Mouse (Mus musculus): ENCODE results near the gene Nab2. TPM values are rescaled to one million over a fixed set of nuclear protein-coding genes. Genes with fewer than 3 reads are reported as not detected.

Nab2 gene
- polyA plus RNA-seq, 1 experiment = not detected

DNA sequence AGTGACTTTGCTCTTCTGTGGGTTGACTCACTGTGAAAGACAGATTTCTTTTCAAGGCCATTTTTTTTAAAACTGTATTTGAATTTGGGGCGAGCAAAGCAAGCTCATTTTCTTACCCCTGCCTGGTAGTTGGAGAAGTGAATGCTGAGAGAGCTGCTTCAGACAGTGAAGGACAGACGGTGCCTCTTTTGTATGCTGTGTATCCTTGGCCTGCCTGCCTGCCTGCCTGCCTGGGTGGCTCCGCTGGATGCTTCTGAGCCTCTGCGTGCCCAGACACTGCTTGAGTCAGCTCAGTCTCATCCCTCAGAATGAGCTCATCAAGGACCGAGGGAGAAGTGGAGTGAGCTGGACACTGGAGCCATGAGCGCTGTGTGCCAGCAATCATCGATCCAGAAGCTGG lies 30.6 kb upstream of the Nab2 start:
- Histone ChIP-seq H3K27ac (ENCODE audit: insufficient read depth, low read depth, low read length) (no peak overlapping the region), H3K4me1 (ENCODE audit: control insufficient read depth, insufficient read depth, low read length) (no peaks in the 10 kb centered on the region), H3K4me3 (ENCODE audit: insufficient read depth, low read depth, low read length) (no peak overlapping the region)
- no peak for TF ChIP-seq CTCF (IDR thresholded peaks at IDR 0.05; ENCODE audit: insufficient read depth, low read depth, low read length)
- TF ChIP-seq POLR2A (IDR thresholded peaks at IDR 0.05; ENCODE audit: insufficient read depth, low read depth, low read length) = no peak
- 93% methylated on average over 7 of the region's 7 CpGs for WGBS

DNA sequence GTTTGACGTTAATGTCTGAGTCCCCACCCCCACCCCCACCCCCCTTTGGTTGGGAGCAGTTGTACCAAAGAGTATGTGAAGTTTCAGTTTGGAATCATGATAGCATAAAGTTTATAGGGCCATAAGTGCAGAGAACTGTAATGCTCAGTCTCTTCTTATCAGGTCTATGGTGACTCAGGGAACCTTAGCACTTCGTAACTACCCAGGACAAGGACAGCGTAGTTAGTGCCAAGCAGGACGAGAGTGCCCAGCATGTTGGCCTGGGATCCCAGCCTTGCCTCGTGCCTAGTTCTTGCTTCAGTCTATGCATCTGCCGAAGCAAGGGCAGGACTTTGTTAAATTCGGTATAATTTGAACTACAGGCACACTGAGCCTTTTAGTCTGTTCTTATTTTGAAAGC lies 27.4 kb upstream of the Nab2 start:
- no peak overlapping the region for H3K27ac ChIP-seq (ENCODE audit: insufficient read depth, low read depth, low read length)
- no peak for TF ChIP-seq CTCF (IDR thresholded peaks at IDR 0.05; ENCODE audit: insufficient read depth, low read depth, low read length)
- TF ChIP-seq POLR2A (IDR thresholded peaks at IDR 0.05; ENCODE audit: insufficient read depth, low read depth, low read length) = no peak
- no peaks in the 10 kb centered on the region for H3K4me1 ChIP-seq (ENCODE audit: control insufficient read depth, insufficient read depth, low read length)
- 93% methylated on average over 7 of the region's 7 CpGs for WGBS
- H3K4me3 ChIP-seq (ENCODE audit: insufficient read depth, low read depth, low read length) = no peak overlapping the region

DNA sequence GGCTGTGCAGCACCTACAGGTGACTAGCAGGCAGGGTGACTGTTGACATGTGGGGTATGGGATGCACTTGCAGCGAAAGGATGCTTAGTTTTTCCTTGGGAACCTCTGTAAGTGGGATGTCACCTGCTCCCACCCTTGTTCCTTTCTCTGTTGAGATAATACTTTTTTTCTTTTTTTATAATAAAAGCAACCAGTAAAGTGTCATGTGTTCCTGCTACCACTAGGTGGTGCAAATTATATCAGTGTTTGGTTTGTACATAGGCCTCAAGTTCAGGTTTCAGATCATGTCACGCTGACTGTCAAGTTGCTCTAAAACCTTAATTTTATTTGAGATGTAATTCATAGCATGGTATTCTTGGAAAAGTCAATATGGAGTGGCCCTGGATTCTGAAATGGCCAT lies 26.3 kb upstream of the Nab2 start:
- Histone ChIP-seq H3K4me3 (ENCODE audit: insufficient read depth, low read depth, low read length) (no peak overlapping the region), H3K4me1 (ENCODE audit: control insufficient read depth, insufficient read depth, low read length) (no peaks in the 10 kb centered on the region), H3K27ac (ENCODE audit: insufficient read depth, low read depth, low read length) (no peak overlapping the region)
- WGBS = 45% methylated on average over 2 of the region's 2 CpGs
- TF ChIP-seq POLR2A (IDR thresholded peaks at IDR 0.05; ENCODE audit: insufficient read depth, low read depth, low read length) (no peak), CTCF (IDR thresholded peaks at IDR 0.05; ENCODE audit: insufficient read depth, low read depth, low read length) (no peak)

DNA sequence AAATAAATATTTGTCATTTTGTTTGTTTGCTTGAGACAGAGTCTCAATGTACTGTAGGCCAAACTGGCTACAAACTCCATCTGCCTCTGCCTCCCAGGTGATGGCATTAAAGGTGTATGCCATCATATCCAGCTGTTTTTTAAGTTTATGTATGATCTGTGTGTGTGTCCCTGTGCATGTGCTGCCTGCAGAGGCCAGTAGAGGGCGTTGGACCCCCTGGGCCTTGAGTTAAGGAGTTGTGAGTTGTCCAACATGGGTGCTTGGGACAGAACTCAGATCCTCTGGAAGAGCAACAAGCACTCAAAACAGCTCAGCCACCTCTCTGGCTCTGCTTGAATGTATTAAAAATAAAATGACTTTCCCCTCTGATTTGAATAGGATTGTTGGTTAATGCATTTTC lies 22.7 kb upstream of the Nab2 start:
- WGBS = 29% methylated on average over 1 of the region's 1 CpGs
- TF ChIP-seq CTCF (IDR thresholded peaks at IDR 0.05; ENCODE audit: insufficient read depth, low read depth, low read length) (no peak), POLR2A (IDR thresholded peaks at IDR 0.05; ENCODE audit: insufficient read depth, low read depth, low read length) (no peak)
- no peak overlapping the region for H3K4me3 ChIP-seq (ENCODE audit: insufficient read depth, low read depth, low read length)
- no peaks in the 10 kb centered on the region for H3K4me1 ChIP-seq (ENCODE audit: control insufficient read depth, insufficient read depth, low read length)
- H3K27ac ChIP-seq (ENCODE audit: insufficient read depth, low read depth, low read length) = no peak overlapping the region

DNA sequence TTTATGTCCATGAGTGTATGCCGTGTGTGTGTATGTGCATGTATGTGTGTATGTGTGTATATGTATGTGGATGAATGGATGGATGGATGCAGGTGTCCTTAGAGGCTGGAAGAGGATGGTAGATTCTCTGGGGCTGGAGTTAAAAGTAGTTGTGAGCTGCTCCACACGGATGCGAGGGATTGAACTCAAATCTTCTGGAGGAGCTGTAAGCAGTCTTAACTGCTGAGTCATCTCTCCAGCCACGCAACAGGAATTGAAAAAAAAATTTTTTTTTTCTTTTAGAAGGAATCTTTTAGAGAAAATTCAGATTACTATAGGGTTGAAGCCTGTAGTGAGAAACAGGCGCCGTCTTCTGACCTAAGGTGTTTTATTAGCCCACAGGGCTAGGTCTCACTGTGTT lies 14.5 kb upstream of the Nab2 start:
- TF ChIP-seq CTCF (IDR thresholded peaks at IDR 0.05; ENCODE audit: insufficient read depth, low read depth, low read length) (no peak), POLR2A (IDR thresholded peaks at IDR 0.05; ENCODE audit: insufficient read depth, low read depth, low read length) (no peak)
- Histone ChIP-seq H3K27ac (ENCODE audit: insufficient read depth, low read depth, low read length) (no peak overlapping the region), H3K4me3 (ENCODE audit: insufficient read depth, low read depth, low read length) (no peak overlapping the region), H3K4me1 (ENCODE audit: control insufficient read depth, insufficient read depth, low read length) (no peaks in the 10 kb centered on the region)
- WGBS = 76% methylated on average over 6 of the region's 6 CpGs

DNA sequence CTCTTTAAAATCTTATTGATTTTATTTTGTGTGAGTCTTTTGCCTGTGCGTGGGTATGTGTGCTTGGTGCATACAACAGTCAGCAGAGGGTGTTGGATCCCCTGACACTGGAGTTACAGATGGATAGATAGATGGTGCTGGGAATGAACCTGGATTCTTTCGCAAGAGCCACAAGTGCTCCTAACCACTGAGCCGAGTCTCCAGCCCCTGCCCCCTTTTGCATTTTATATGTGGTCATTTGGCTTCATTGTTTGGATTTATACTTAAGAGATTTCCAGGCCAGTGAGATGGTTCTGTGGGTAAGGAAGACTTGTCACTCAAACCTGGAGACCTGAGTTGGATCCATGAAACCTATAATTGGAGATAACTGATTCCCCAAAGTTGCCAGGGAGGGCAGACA lies 11.5 kb upstream of the Nab2 start:
- Histone ChIP-seq H3K4me1 (ENCODE audit: control insufficient read depth, insufficient read depth, low read length) (peaks cover 7% of the 10 kb centered on the region), H3K27ac (ENCODE audit: insufficient read depth, low read depth, low read length) (no peak overlapping the region), H3K4me3 (ENCODE audit: insufficient read depth, low read depth, low read length) (no peak overlapping the region)
- 84% methylated on average over 3 of the region's 3 CpGs for WGBS
- TF ChIP-seq POLR2A (IDR thresholded peaks at IDR 0.05; ENCODE audit: insufficient read depth, low read depth, low read length) (no peak), CTCF (IDR thresholded peaks at IDR 0.05; ENCODE audit: insufficient read depth, low read depth, low read length) (no peak)

DNA sequence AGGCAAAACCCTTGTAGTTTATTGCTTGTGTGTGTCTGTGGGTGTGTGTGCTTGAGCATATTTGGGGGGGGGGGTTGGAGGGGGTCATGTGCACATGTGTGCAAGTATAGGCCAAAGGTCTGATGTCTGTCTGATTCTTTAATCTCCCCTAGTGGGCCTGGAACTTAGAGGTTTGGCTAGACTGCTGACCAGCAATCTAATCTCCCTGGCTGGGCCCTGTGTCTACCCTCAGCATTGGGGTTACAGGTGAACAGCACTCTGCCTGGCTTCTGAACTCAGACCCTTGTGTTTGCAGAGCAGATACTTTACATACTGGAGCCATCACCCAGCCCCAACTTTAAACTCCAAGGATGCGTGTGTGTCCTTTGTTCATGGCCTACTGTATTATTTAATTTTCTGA lies 10.8 kb upstream of the Nab2 start:
- 97% methylated on average over 1 of the region's 1 CpGs for WGBS

DNA sequence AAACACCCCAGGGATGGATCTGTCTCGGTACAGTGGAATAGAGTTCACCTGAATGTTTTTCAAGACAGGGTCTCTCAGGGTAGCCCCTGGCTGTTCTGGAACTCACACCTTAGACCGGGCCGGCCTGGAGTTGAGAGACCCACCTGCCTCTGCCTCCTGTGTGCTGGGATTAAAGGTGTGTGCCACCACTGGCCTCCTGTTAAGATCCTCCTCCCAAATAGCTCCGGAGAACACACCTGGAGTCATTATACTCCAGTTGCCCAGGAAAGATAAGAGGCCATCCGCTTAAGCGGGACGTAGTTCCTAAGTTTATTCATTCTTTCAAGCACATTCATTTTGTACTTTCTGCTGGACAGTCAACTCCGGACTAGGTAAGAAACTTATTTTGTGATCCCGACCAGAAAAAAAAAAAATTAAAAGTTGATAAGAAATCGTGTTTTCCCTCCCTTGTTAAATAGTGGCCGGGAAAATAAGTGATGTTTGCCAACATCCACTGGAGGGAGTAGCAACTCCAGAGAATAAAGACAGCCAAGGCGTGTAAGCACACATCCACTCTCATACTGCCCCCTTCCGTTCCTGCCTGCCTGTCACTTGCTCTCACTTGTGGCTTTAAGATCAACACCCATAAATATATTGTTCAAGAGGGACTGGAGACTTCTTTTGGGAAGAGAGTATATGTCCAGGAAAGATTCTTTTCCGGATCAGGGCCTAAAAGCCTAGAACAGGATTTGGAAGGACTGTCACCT lies 9.4 kb upstream of the Nab2 start:
- H3K4me3 ChIP-seq (ENCODE audit: insufficient read depth, low read depth, low read length) = peak overlapping the region; percentile 87
- H3K27ac ChIP-seq (ENCODE audit: insufficient read depth, low read depth, low read length) = no peak overlapping the region
- WGBS = 9% methylated on average over 14 of the region's 14 CpGs
- peaks cover 7% of the 10 kb centered on the region for H3K4me1 ChIP-seq (ENCODE audit: control insufficient read depth, insufficient read depth, low read length)
- TF ChIP-seq CTCF (IDR thresholded peaks at IDR 0.05; ENCODE audit: insufficient read depth, low read depth, low read length) (no peak), POLR2A (IDR thresholded peaks at IDR 0.05; ENCODE audit: insufficient read depth, low read depth, low read length) (no peak)

More for the DNA sequence above, 10.8 kb upstream of the Nab2 start:
- no peak overlapping the region for H3K4me3 ChIP-seq (ENCODE audit: insufficient read depth, low read depth, low read length)
- no peak for TF ChIP-seq POLR2A (IDR thresholded peaks at IDR 0.05; ENCODE audit: insufficient read depth, low read depth, low read length)
- TF ChIP-seq CTCF (IDR thresholded peaks at IDR 0.05; ENCODE audit: insufficient read depth, low read depth, low read length) = no peak
- peaks cover 7% of the 10 kb centered on the region for H3K4me1 ChIP-seq (ENCODE audit: control insufficient read depth, insufficient read depth, low read length)
- H3K27ac ChIP-seq (ENCODE audit: insufficient read depth, low read depth, low read length) = no peak overlapping the region

DNA sequence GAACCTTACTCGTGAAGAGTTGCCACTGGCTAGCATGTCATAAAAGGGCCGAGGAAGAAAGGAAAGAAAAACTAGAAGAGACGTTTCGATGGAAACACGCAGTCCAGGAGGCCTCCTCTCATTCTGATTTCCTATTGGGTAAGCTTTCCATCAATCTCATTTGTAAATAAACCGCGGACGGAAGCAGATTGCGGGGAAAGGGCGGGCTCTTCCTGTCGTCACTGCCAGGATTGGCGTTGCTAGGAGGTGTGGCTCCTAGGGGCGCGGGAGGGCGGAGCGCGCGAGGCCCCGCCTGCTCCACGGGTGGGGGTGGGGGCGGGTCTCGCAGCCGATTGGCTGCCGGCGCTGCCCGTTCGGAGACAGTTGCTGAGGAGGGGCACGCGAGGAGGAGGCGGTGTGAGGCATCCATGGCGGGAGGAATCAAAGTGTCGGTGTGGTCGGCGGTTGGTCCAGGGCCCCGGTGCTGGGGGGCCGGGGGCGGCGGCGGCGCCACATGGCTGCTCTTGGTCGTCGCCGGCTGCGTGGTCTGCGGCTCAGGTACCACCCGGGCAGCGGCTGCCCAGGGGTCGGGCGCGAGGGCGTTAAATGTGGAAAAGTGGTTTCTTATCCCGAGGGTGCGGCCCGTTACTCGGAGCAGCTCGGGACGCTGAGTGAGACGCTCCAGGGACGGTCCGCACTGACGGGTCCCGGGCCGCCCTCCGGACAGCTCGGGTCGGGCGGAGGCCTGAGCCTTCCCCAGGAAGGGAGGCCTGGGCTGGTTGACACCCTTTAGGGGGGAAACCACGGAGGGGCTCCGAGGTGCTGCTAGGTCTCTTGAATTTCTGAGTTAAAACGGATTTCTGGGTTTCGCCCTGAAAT lies 8.6 kb upstream of the Nab2 start:
- WGBS = under 1% methylated on average over 71 of the region's 71 CpGs

More for the DNA sequence above, 8.6 kb upstream of the Nab2 start:
- H3K27ac ChIP-seq (ENCODE audit: insufficient read depth, low read depth, low read length) = peak overlapping the region; percentile 64; the same call in 1 of the 2 replicates
- H3K4me3 ChIP-seq (ENCODE audit: insufficient read depth, low read depth, low read length) = peak overlapping the region; percentile 87
- H3K4me1 ChIP-seq (ENCODE audit: control insufficient read depth, insufficient read depth, low read length) = peaks cover 7% of the 10 kb centered on the region
- no peak for TF ChIP-seq POLR2A (IDR thresholded peaks at IDR 0.05; ENCODE audit: insufficient read depth, low read depth, low read length)
- no peak for TF ChIP-seq CTCF (IDR thresholded peaks at IDR 0.05; ENCODE audit: insufficient read depth, low read depth, low read length)

Measured in olfactory bulb, adult 2 months (tissue).